Mouse (Mus musculus): ENCODE data around the gene Ccdc80.

Ccdc80 gene

DNA sequence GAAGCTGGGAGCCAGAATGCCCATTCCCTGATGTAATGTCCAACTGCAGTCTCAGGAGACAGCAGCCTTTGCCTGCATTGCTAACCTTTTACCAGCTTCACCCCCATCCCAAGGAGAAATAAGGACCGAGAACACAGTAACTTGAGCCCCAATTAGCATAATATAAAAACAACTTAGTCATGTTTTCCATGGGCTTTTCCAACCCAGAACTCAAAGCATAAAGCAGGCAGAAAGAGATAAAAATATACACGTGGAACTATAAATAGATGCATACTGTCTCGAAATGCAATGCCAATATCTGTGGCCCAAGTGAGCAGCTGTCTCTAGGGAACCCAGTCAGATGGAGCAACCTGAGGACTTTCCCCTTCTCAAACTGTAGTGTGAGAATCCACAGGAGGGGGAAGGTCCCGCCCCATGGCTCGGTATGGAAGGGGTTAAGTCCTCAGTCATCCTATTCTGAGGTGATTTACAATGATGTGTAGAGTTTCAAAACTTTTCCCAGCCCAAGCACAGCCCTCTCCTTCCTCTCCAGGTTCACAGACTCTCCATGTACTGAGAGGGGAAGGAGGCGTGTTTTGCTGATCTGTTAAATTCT lies at the start of gene Ccdc80:
Gene Ccdc80 (plus strand): TSS at position 266 of the 595 bp plus-strand sequence.
- peak in 1 of 2 experiments; percentile 37 for DNase-seq (ENCODE audit: low spot score in 2 of 2)

DNA sequence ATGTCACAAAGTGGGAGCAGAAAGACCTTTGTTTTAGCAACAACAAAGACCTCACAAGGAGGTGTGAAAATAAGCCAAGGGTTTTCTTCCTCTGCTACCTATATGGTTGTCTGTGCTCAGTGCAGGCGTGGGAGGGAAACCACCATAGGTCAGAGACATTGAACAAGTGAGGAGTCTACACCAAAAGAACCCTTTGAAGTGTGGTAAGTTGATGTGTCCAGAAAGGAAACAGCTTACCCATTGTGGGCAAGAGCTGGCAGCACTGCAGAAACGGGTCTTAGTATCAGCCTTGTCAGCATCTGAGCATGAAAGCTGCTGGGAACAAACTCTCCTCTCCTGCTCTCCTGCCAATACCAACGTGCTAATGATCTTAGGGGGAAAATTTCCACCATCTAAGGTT lies 48.4 kb upstream of the Ccdc80 start:
- DNase-seq (ENCODE audit: low spot score in 2 of 2), result peak; percentile 22 to 26

DNA sequence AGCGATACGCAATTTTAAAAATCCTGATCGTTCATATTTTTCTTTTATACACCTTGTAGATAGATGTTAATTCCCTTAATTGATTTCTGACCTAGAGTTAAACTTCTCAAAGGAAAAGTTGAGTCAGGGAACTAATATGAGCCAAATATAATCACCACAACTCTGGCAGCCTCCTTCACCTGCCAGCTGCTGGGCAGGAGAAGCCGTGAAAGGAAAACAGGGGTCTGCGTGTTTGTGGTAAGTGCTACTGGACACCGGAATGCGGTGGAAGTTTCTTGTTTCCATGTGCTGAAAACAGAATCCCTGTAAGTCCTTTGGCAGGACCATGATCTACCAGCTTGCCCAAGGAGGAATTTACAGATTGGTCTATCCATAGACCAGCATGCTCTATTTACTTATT lies 36.0 kb upstream of the Ccdc80 start:
- DNase-seq (ENCODE audit: low spot score in 2 of 2), result no peak

DNA sequence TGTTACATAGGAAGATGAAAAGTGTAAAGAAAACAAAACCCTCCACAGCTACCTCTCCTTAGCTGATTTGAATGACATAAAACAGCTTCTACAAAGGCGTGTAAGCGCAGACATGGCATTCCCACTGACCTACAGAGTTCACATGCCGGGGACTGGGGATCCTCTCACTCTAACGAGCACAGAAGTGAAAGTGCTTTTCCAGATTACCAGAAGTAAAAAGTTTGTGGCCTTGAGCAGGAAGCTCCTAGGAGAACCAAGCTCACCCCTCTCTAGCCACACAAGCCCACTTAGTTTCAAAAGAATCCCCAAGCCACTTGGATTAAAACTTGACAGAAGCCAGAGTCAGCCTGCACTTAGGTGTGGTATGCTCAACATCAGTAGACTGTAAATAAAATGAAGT lies 35.3 kb upstream of the Ccdc80 start:
- DNase-seq (ENCODE audit: low spot score in 2 of 2), result no peak

DNA sequence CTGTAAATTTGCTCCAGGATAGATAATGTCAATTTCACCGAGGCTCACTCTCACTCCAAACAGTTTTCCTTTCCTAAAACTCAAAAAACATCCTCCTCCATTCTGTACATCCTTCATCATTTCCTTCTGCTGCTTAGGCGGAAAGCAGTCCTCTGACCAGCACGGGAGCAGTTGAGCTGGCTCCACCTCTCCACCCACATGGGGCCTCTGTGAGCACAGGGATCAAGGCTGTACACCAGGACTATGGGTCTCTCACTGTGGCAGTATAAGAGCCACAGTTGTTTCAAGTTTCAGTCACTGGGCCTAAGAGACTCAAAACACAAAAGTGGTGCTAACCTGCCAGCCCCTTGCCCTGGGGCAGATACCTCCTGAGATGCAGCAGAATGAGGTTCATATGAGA lies 32.1 kb upstream of the Ccdc80 start:
- DNase-seq (ENCODE audit: low spot score in 2 of 2), result no peak

DNA sequence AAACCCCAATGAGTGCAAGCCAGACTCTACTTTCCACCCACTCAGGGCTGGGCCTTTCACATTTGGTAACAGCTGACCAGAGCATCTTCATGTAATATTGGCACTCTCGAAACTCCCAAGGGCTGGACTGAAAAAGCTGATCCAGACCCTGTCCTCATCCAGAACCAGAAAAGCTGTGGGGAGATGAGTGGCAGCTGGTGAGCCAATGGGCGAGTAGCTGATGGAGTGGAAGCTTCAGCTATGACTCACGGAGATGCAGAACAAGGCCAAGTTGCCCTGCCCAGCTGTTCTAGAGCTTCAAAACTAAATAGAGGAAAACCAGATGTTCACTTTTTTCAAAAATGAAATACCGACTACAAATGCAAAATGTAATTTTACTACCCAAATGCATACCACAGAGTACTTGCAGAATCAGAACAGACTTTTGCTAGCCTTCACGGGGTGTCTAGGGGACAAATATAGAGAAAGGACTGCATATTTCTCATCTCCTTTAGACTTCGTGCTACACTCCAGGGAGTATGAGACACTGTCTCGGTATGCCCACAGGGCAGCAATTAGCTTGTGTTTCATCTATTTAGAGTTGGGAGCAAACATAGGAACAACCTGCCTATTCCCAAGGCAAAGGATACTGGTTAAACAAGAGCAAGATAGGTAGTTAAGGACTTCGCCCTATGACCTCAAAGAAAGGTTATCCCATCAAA lies 22.7 kb upstream of the Ccdc80 start:
- DNase-seq (ENCODE audit: low spot score in 2 of 2), result no peak

DNA sequence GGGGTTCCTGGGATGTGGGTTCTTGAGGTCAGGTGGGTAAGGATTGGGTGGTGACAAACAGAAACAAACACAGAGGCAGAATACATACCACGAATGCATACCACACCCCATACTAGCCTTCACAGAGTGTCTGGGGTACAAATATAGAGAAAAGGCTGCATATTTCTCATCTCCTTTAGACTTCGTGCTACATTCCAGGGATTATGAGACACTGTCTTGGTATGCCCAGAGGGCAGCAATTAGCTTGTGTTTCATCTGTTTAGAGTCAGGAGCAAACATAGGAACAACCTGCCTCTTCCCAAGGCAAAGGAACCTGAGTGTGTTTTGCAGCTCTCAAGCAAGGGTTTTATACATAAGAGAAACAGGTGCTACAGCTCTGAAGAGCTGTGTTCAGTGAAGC lies 21.8 kb upstream of the Ccdc80 start:
- DNase-seq (ENCODE audit: low spot score in 2 of 2), result no peak

DNA sequence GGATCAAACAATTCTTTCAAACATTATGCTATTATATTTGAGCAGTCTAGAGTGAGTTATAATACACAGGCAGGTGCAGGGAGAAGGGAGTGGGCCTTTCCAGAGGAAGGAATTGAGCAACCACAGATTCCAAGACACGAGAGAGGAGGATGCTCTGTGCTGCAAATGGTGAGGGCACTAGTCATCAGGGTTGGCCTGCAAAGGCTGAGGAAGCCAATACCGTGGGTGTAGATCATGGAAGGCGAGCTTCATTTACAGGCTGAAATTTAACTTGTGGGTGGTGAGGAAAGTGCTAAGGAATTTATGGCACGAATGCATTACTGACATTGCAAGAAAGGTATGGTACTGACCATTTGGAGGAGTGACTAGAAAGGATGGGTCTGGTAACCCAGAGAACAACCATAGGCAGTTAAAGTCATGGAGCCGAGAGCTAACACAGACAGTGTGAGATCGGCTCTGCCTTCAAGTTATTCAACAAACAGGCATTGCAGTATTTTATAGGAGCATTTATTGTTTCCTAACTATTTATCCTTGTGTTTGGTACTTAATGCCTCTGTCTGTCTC lies 15.6 kb upstream of the Ccdc80 start:
- no peak for DNase-seq (ENCODE audit: low spot score in 2 of 2)

DNA sequence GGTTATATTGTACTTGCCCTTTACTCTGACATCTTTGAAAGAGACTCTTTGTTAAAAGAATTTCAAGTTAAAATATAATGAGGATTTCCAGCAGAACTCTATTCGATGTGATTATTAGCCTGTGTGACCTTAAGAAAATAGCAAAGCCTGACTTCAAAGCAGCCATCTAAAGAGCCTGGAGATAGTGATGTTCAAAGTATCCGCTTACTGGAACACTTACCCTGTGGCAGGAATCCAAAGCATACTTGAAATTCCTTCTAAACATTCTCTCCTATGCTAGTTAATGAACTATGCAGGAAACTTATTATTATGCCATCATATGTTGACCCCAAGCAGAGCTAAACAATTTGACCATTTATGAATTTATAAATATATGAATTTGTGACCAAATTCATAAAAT lies 13.9 kb upstream of the Ccdc80 start:
- no peak for DNase-seq (ENCODE audit: low spot score in 2 of 2)

DNA sequence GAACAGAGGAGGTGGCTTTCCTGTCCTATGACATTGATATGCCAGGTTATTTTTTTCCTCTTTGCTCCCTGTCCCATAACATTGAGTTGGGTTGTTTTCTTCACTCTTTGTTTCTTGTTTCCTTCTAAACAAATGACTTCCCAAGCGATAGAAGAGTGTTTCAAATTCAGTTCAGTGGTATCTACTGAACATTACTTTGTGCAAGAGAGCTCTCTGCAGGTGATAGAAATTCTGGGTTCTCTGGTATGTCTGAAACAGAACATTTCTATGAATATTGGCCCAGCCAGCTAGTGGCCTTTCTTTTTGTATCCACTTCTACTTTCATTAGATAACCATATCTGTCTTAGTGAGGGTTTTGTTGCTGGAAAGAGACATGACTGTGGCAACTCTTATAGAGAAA lies 4.4 kb upstream of the Ccdc80 start:
- DNase-seq (ENCODE audit: low spot score in 2 of 2), result no peak

DNA sequence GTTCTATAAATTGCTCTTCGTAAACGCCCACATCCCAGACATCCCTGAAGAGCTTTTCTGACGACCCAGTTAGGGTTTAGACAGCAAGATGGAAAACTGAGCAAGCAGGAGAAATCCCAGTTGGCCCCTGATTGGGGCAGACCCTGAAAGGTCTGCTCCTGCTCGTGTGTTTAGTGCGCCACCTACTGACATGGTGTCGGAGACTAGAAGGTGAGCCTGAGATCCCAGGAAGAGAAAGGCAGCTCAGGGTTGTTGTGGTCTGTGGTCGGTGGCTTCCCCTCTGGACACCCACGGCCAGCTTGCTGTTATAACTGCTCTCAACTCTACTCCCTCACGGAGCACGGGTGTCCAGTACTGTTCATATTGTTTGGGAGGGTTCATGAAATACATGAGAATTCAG lies 3.2 kb upstream of the Ccdc80 start:
- peak; percentile 77 to 86 for DNase-seq (ENCODE audit: low spot score in 2 of 2)

DNA sequence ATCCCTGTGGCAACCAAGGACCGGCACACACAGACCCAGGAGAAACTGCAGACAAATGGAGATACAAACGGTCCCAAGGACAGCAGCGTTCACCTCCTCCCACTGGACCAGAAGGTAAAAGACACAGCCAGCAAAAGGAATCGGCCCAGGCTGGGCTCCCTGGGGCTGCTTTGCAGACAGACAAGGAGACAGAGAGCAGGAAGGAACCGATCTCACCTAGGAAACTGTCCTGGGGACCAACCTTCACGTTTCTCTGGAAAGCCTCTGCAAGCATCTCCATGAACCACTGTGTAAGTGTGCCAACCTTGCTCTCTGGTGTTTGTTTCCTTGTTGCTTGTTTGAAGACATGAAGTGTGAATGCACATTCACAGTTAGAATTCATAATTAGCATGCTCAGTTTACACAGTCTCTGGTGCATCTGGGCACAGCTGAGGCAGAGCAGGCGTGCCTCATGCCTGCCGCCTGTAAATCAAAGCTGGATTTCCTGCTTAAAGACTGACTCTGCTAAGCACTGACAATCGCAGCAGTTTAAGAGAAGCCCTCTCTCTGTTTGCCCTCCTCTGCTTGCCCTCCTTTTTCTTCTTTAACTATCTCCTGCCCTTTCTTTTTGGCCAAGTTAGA lies 1.0 kb downstream of the Ccdc80 start:
- no peak for DNase-seq (ENCODE audit: low spot score in 2 of 2)

DNA sequence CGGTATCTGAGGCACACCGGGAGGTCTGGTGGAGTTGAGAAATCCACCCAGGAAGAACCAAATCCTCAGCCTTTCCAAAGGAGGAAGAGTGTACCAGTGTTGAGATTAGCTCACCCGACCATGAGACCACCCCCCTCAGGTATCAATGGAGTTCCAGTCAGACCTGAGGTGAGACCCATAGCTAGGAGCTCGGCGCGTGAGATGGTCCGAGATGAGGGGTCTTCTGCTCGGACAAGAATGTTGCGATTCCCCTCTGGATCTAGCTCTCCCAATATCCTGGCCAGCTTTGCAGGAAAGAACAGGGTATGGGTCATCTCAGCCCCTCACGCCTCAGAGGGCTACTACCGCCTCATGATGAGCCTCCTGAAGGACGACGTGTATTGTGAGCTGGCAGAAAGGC lies 1.8 kb downstream of the Ccdc80 start:
- no peak for DNase-seq (ENCODE audit: low spot score in 2 of 2)

DNA sequence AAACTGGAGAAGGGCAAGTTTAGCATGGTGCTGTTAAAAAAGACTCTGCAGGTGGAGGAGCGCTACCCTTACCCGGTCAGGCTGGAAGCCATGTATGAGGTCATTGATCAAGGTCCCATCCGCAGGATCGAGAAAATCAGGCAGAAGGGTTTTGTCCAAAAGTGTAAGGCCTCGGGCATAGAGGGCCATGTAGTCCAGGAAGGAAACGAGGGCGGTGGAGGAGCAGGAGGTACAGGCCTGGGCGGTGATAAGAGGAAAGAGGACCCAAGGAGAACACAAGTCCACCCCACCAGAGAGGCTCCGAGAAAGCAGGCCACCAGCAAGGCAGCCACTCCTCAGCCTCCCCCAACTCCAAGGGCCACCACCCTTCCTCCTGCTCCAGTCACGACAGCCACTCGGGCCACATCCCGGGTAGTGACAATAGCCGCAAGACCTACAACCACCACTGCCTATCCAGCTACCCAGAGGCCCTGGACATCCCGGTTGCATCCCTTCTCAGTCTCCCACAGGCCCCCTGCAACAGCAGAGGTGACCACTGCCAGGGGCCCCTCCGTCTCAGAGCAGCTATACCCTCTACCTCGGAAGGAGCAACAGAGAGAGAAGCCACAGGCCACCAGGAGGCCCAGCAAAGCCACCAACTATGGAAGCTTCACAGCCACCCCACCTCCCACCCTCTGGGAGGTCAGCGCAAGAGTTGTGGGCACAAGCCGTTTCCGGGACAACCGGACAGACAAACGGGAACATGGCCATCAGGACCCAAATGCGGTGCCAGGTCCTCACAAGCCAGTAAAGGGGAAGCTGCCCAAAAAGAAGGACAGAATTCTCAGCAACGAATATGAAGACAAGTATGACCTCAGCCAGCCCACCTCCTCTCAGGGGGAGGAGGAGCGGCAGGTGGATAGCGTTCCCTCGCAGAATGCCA lies 2.6 kb downstream of the Ccdc80 start:
- DNase-seq (ENCODE audit: low spot score in 2 of 2), result peak; percentile 67

DNA sequence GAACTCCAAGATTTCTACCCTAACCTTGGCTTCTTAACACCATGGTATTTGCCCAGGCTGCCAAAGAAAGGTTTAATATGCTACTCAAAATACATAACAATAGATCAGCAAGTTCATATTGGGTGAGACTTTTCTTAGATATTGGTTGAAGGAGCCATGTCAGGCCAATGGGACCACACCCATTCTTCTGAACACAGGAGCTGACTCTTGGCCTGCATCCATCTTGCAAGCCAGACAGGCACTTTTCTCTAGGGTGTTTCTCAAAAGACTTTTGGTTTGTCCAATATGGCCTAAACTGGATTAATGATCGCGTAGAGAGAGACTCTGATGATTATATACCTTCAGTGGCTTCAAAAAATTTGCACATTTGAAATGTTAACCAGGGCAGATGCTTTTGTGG lies 4.3 kb downstream of the Ccdc80 start:
- DNase-seq (ENCODE audit: low spot score in 2 of 2), result no peak

DNA sequence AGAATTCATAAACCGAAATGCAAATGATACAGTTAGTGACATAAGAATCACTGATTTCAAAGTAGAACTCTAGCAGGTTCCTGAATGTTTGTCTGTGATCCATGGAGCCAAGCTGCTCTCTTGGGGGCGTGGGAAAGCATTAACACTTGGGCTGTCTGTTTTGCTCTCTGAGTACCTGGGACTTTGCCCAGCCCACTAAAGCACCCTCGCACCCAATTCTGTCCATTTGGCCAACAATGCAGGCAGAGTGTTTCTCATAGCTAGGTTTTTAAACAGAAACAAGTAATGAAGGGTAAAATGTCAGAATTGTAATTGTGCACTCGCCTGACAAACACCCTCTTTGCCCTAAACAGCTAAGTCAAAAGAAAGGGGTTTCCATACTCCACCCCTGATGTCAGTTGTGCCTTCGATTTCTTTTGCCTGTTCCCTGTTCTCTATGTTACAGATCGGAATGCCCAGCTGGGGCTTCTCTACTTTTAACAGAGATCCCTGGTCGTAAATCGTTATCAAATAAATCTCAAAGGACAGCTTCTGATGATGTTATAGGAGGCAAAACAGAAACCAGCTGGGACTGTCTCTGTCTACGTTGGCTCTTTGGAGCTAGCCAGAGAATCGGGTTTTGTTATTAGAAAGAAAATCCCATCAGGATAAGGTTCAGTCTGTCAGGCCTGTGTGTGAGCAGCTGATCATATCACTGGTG lies 5.1 kb downstream of the Ccdc80 start:
- no peak for DNase-seq (ENCODE audit: low spot score in 2 of 2)

DNA sequence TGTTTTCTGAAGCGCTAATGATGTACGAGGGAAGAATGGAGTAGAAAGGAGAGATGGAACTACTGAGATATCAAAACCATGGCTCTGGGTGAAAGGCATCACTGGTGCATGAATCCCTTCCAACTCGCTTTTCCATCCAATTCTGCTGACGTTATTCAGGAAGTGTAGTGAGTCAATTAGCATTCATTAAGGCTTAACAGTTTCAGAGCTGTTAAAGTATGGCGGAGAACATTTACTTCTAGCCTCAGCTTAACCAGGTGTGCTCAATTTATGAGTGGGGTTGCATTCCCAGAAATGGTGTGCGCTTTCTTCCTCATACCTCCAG lies 5.6 kb downstream of the Ccdc80 start:
- DNase-seq (ENCODE audit: low spot score in 2 of 2), result no peak

DNA sequence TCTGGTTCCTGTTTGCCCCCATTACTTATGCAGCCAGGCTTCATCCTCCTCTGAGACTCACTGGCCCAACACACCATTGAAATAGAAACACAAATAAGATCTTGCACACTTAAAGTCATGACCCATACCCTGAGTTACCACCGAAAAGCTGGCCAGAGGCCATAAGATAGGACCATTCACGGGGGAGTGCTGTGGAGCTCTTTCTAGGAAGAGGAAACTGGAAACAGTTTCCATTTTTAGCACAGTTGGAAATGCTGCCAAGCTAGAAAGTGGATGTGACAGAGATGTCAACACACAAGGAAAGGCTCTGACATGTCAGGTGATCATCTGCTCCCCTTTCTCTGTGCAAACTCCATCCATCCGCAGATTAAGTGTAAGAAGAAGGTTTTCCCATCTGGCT lies 7.7 kb downstream of the Ccdc80 start:
- DNase-seq (ENCODE audit: low spot score in 2 of 2), result no peak

DNA sequence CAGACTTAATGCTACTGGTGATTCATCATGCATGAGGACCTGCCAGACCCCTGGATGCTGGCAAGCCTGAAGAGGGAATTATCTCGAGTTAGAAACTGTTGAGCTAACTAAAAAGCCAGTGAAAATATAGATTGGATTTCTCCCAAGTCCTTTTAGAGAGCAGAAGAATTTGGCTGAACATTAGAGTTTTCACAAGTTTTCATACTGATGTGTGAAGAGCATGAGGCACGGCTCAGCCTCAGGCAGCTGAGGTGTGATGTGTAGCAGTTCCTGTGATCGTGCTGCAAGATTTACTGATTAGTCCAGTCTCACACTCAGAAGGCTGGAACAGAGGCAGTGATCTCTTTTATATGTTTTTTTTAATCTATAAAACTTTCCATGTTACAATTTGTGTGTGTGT lies 11.8 kb downstream of the Ccdc80 start:
- peak in 1 of 2 experiments; percentile 51 for DNase-seq (ENCODE audit: low spot score in 2 of 2)

DNA sequence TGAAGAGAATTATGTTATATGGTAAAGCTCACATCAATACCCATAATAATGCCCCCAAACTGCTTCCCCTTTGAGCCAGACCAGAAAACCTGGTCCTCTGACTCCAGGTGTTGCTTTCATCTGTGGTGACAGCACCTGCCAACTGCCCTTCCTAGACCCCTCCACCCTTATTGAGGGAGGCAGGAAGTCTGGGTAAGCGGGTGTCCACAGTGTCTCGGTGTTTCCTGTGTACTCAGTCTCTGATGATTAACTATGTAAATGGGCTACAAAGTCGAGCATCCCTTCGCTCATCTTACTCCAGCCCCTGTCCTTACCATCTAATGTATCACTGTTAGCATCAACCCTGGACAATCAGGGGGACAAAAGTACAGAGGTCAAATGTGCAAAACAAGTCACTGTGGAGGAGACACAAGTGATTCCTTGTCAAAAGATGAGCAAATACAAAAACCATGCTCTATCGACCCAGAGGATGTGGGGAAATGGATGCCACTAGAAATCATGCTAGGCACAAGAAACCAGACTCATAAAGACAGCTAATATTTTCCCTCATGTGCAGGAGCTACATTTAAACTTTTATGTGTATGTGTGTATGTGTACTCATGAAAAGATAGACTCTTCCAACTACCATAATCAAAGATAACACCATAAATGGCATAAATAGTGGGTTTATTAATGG lies 15.1 kb downstream of the Ccdc80 start:
- no peak for DNase-seq (ENCODE audit: low spot score in 2 of 2)

DNA sequence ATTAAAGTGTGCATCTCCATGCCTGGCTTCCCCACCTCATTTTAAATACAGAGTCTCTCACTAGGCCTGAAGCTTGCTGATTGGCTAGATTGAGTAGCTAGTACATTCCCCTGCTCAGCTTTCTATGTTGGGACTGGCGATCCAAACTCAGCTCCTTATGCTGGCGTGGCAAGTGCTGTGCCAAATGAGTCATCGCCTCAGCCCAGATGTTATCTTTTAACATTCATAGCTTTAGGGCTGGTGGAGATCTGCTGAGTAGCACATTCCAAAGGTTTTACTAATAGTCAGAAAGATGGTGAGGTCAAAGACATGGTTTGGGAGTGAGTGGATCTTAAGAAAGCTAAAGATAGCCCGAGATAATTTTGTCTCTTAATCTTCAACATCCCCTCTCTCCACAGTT lies 17.3 kb downstream of the Ccdc80 start:
- no peak for DNase-seq (ENCODE audit: low spot score in 2 of 2)
